Mouse (Mus musculus) myocyte (in vitro differentiated cells): ENCODE data around the gene Klf11. TPM values are rescaled to one million over a fixed set of nuclear protein-coding genes. Genes with fewer than 3 reads are reported as not detected.
"Not testable (repeated sequence)": the region's sequence is repeated elsewhere in the genome, so short reads cannot be mapped to it uniquely, and the experiment has no call there.

ENCODE experiments used
- H3K27me3 ChIP-seq: one replicate; pipeline ENCODE4 v1.6.1; 2011; ENCODE audit not compliant: control insufficient read depth, insufficient read depth, insufficient read length
- H3K36me3 ChIP-seq: one replicate; pipeline ENCODE4 v1.6.1; 2011; ENCODE audit not compliant: control insufficient read depth, insufficient read depth
- H3K4me2 ChIP-seq: one replicate; pipeline ENCODE4 v1.6.1; 2011; ENCODE audit warnings: low read depth, control low read depth
- H3K4me3 ChIP-seq: one replicate; pipeline ENCODE4 v1.5.1; 2011; ENCODE audit warnings: mild to moderate bottlenecking, control low read depth, moderate library complexity
- H3K79me2 ChIP-seq: one replicate; pipeline ENCODE4 v1.6.1; 2011; ENCODE audit not compliant: control insufficient read depth, insufficient read depth
- H3ac ChIP-seq: one replicate; pipeline ENCODE4 v1.6.1; 2011; ENCODE audit not compliant: control insufficient read depth, insufficient read length
- CEBPB ChIP-seq: IDR thresholded peaks from 2 replicates; pipeline ENCODE4 v1.6.1; 2011; ENCODE audit warnings: mild to moderate bottlenecking, moderate library complexity; ENCODE audit not compliant: poor library complexity, insufficient read depth, severe bottlenecking
- E2F4 ChIP-seq: IDR thresholded peaks from one replicate; pipeline ENCODE4 v1.6.1; 2011; ENCODE audit warnings: mild to moderate bottlenecking, control low read depth, moderate library complexity; ENCODE audit not compliant: insufficient read depth
- MAX ChIP-seq: IDR thresholded peaks from one replicate; pipeline ENCODE4 v1.6.1; 2011; ENCODE audit warnings: low read depth, mild to moderate bottlenecking, control low read depth
- MYOD1 ChIP-seq, 3 experiments: IDR thresholded peaks; one replicate each; pipeline ENCODE4 v1.6.1; 2011; ENCODE audit warnings: control low read depth in 2 of 3, low read depth in 2 of 3, mild to moderate bottlenecking in 2 of 3, moderate library complexity in 1 of 3; ENCODE audit not compliant: insufficient read length in 2 of 3, control insufficient read depth in 1 of 3
- MYOG ChIP-seq, 3 experiments: IDR thresholded peaks; one replicate each; pipeline ENCODE4 v1.6.1; 2011; ENCODE audit warnings: control low read depth in 2 of 3, low read depth in 2 of 3, mild to moderate bottlenecking in 2 of 3; ENCODE audit not compliant: insufficient read length in 2 of 3, control insufficient read depth in 1 of 3, insufficient read depth in 1 of 3
- POLR2A ChIP-seq: IDR thresholded peaks from one replicate; pipeline ENCODE4 v1.6.1; 2011; ENCODE audit warnings: low read depth, mild to moderate bottlenecking, control low read depth, moderate library complexity; ENCODE audit not compliant: insufficient read length
- POLR2AphosphoS2 ChIP-seq: IDR thresholded peaks from one replicate; pipeline ENCODE4 v1.6.1; 2011; ENCODE audit warnings: low read depth, control low read depth; ENCODE audit not compliant: insufficient read length
- REST ChIP-seq: IDR thresholded peaks from one replicate; pipeline ENCODE4 v1.6.1; 2011; ENCODE audit warnings: mild to moderate bottlenecking, control low read depth, moderate library complexity; ENCODE audit not compliant: insufficient read depth, insufficient read length
- SRF ChIP-seq: IDR thresholded peaks from one replicate; pipeline ENCODE4 v1.6.1; 2011; ENCODE audit warnings: low read depth; ENCODE audit not compliant: control insufficient read depth, insufficient read length
- TCF12 ChIP-seq: IDR thresholded peaks from one replicate; pipeline ENCODE4 v1.6.1; 2011; ENCODE audit warnings: mild to moderate bottlenecking, control low read depth; ENCODE audit not compliant: poor library complexity, insufficient read depth, severe bottlenecking
- TCF3 ChIP-seq: IDR thresholded peaks from one replicate; pipeline ENCODE4 v1.6.1; 2011; ENCODE audit warnings: low read depth, control low read depth; ENCODE audit not compliant: insufficient read length
- USF1 ChIP-seq: IDR thresholded peaks from one replicate; pipeline ENCODE4 v1.6.1; 2011; ENCODE audit warnings: low read depth, mild to moderate bottlenecking, control low read depth, moderate library complexity
- polyA plus RNA-seq: library from polyadenylated mRNA; unstranded; fragments of >200 nt; fragmentation: generic; extraction: Trizol; gene quantifications from one replicate; pipeline ENCODE4 v1.2.1, GENCODE M21; 2012; ENCODE audit warnings: missing spikeins

The Klf11 gene
- polyA plus RNA-seq, 1 experiment = 4.1 TPM

- Histone ChIP-seq H3K4me2 (no peak overlapping the region), H3K4me3 (no peak overlapping the region)
- TF ChIP-seq CEBPB (no peak), TCF3 (no peak), POLR2A (no peak), MYOD1 (IDR thresholded peaks at IDR 0.05; ENCODE audit: control insufficient read depth in 1 of 3, insufficient read length in 2 of 3, low read depth in 2 of 3) (no peak)
These were observed 39.3 kb downstream of the Klf11 start for GRCm38 (mm10) chr12:24690351-24690750.

GRCm38 (mm10) chr12:24696500-24697483, 45.7 kb downstream of the Klf11 start:
- no peaks in the 10 kb centered on the region for H3K27me3 ChIP-seq

More at GRCm38 (mm10) chr12:24690351-24690750, 39.3 kb downstream of the Klf11 start:
- Histone ChIP-seq H3K79me2 (no peaks in the 10 kb centered on the region), H3K36me3 (no peaks in the 10 kb centered on the region), H3ac (no peak overlapping the region), H3K27me3 (no peaks in the 10 kb centered on the region)

GRCm38 (mm10) chr12:24697484-24698204, 46.6 kb downstream of the Klf11 start:
- Histone ChIP-seq H3ac (no peak overlapping the region), H3K79me2 (no peaks in the 10 kb centered on the region), H3K4me3 (no peak overlapping the region), H3K27me3 (no peaks in the 10 kb centered on the region), H3K4me2 (peak overlapping the region; percentile 38), H3K36me3 (no peaks in the 10 kb centered on the region)
- no peak for TF ChIP-seq MYOD1 (IDR thresholded peaks at IDR 0.05; ENCODE audit: control insufficient read depth in 1 of 3, insufficient read length in 2 of 3, low read depth in 2 of 3)

More at GRCm38 (mm10) chr12:24696500-24697483, 45.7 kb downstream of the Klf11 start:
- TF ChIP-seq TCF12 (no peak), E2F4 (no peak), POLR2AphosphoS2 (no peak), MYOG (IDR thresholded peaks at IDR 0.05; ENCODE audit: control insufficient read depth in 1 of 3, insufficient read depth in 1 of 3, insufficient read length in 2 of 3, low read depth in 2 of 3) (no peak), POLR2A (no peak), USF1 (no peak), TCF3 (no peak), CEBPB (no peak), MYOD1 (IDR thresholded peaks at IDR 0.05; ENCODE audit: control insufficient read depth in 1 of 3, insufficient read length in 2 of 3, low read depth in 2 of 3) (no peak), REST (no peak), MAX (no peak), SRF (no peak)
- H3K4me3 ChIP-seq = no peak overlapping the region
- no peaks in the 10 kb centered on the region for H3K36me3 ChIP-seq
- no peak overlapping the region for H3ac ChIP-seq
- H3K79me2 ChIP-seq = no peaks in the 10 kb centered on the region
- peak overlapping the region; percentile 38 for H3K4me2 ChIP-seq

- Histone ChIP-seq H3K27me3 (no peaks in the 10 kb centered on the region), H3K4me3 (no peak overlapping the region), H3K36me3 (no peaks in the 10 kb centered on the region), H3K4me2 (no peak overlapping the region), H3ac (no peak overlapping the region), H3K79me2 (no peaks in the 10 kb centered on the region)
- TF ChIP-seq REST = no peak
- TF ChIP-seq E2F4 = no peak
- TF ChIP-seq MYOD1 (IDR thresholded peaks at IDR 0.05; ENCODE audit: control insufficient read depth in 1 of 3, insufficient read length in 2 of 3, low read depth in 2 of 3) = no peak
These were observed 47.4 kb downstream of the Klf11 start for GRCm38 (mm10) chr12:24698514-24698913.

- no peak overlapping the region for H3K4me2 ChIP-seq
- H3K4me3 ChIP-seq = no peak overlapping the region
- no peaks in the 10 kb centered on the region for H3K36me3 ChIP-seq
- H3K27me3 ChIP-seq = no peaks in the 10 kb centered on the region
- H3K79me2 ChIP-seq = no peaks in the 10 kb centered on the region
- TF ChIP-seq SRF = no peak
- no peak for TF ChIP-seq TCF3
- no peak for TF ChIP-seq E2F4
- no peak for TF ChIP-seq MYOG (IDR thresholded peaks at IDR 0.05; ENCODE audit: control insufficient read depth in 1 of 3, insufficient read depth in 1 of 3, insufficient read length in 2 of 3, low read depth in 2 of 3)
- TF ChIP-seq TCF12 = no peak
- TF ChIP-seq MYOD1 (IDR thresholded peaks at IDR 0.05; ENCODE audit: control insufficient read depth in 1 of 3, insufficient read length in 2 of 3, low read depth in 2 of 3) = no peak
- TF ChIP-seq USF1 = no peak
- H3ac ChIP-seq = no peak overlapping the region
These were observed 48.5 kb downstream of the Klf11 start for GRCm38 (mm10) chr12:24699578-24699977.

GRCm38 (mm10) chr12:24701621-24702020, 50.5 kb downstream of the Klf11 start:
- not testable (repeated sequence) for H3K79me2 ChIP-seq, H3K4me3 ChIP-seq, H3ac ChIP-seq, H3K4me2 ChIP-seq, H3K36me3 ChIP-seq, H3K27me3 ChIP-seq
